Mouse (Mus musculus) CH12.LX (cell line): ENCODE measurements at regions not wholly inside any gene's neighbourhood (a gene's known extent, or its start where the extent isn't known, plus 50 kb on each side); places are given as distances from the start of the nearest gene placed in this dataset.

Source experiments
- CTCF ChIP-seq, 2 experiments: IDR thresholded peaks in 1 of 2; conservative IDR thresholded peaks in 1 of 2; 2 replicates each; pipeline ENCODE4 v1.5.1; 2011 to 2012; ENCODE audit warnings: low read depth in 2 of 2, low read length in 2 of 2, improper control_type of control experiment in 1 of 2, inconsistent platforms in 1 of 2, mild to moderate bottlenecking in 1 of 2, moderate library complexity in 1 of 2
- ETS1 ChIP-seq: conservative IDR thresholded peaks from 2 replicates; pipeline ENCODE4 v1.6.1; 2012; ENCODE audit warnings: low read depth, mild to moderate bottlenecking, inconsistent platforms, low read length, improper control_type of control experiment, moderate library complexity
- KAT2A ChIP-seq: IDR thresholded peaks from 2 replicates; pipeline ENCODE4 v1.6.1; 2012; ENCODE audit warnings: low read length, improper control_type of control experiment, inconsistent platforms; ENCODE audit not compliant: insufficient replicate concordance
- MAZ ChIP-seq: IDR thresholded peaks from 2 replicates; pipeline ENCODE4 v1.6.1; 2012; ENCODE audit warnings: low read depth, mild to moderate bottlenecking, inconsistent platforms, low read length, improper control_type of control experiment, moderate library complexity
- MYC ChIP-seq: IDR thresholded peaks from 2 replicates; pipeline ENCODE4 v1.6.1; 2011; ENCODE audit warnings: low read depth, mild to moderate bottlenecking, improper control_type of control experiment, low read length

GRCm38 (mm10) chr6:94755297-94755831 lies 55.4 kb upstream of the Lrig1 start:
- no peak for TF ChIP-seq MYC
- no peak for TF ChIP-seq ETS1
- no peak for TF ChIP-seq CTCF (conservative IDR thresholded peaks at IDR 0.05 in 1 of 2, IDR thresholded peaks at IDR 0.05 in 1 of 2; ENCODE audit: low read depth in 2 of 2, low read length in 2 of 2)
- no peak for TF ChIP-seq KAT2A
- no peak for TF ChIP-seq MAZ
